Mouse (Mus musculus) heart, adult 10 weeks (tissue): ENCODE measurements around the gene 1810030O07Rik. TPM values are rescaled to one million over a fixed set of nuclear protein-coding genes. Genes with fewer than 3 reads are reported as not detected.

Source experiments
- polyA plus RNA-seq: library from polyadenylated mRNA; stranded (reverse); fragments of 350-450 nt; fragmentation: Illumina TruSeq; extraction: RNeasy Lipid Tissue Mini Kit (QIAGEN cat#74804); gene quantifications from one replicate; pipeline ENCODE4 v1.2.3, GENCODE M21; 2014; ENCODE audit warnings: low read depth, low replicate concordance

The 1810030O07Rik gene
- 19.7 TPM for polyA plus RNA-seq

DNA sequence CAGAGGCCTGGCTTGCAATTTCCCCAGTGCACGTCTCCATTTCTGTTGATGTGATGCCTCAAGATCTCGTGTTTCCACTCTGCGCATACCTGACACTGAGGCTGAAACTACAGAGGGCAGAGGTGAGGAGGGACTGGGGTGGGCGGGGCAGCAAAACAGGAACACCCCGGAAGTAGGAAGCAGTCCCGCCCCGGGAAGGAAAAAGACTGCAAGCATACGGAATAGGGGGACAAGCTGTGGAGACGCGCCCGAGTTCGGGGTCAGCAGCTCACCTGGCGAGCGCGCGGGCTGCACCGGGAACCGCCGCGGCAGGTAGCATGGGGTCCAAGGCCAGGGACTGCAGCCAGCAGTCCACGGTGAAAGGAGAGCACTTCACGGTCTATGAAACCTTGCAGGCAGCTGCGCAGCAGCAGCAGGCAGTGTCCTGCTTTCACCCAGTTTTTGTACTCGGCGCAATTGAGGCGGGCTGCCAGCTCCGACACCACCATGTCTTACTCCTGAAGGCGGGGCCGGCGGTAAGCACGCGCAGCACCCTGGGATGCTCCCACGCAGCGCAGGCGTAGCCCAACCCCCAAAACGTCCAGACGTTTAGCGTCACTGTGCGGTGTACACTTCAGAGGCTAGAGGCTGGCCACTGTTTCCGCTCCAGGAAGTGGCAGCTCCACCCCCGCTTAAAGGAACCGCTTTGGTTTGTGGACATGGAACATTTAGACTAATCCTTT is at the start of gene 1810030O07Rik:
TSS of gene 1810030O07Rik (minus strand) at position 615 of the 722 bp plus-strand sequence.

Other genes with a start within 250 kb of the 1810030O07Rik start
- gene Atp6ap2, start 85.9 kb downstream of the 1810030O07Rik start, polyA plus RNA-seq: 23.1 TPM
- gene Med14, start 88.4 kb upstream of the 1810030O07Rik start, polyA plus RNA-seq: 14.7 TPM